Mouse (Mus musculus) layer of hippocampus, adult 8-10 months (tissue): ENCODE data around the gene Hcn3. TPM values are rescaled to one million over a fixed set of nuclear protein-coding genes. Genes with fewer than 3 reads are reported as not detected.

Experiments
- DNase-seq, 2 experiments: peaks; one replicate each; pipeline ENCODE4 v3.0.0; 2022; ENCODE audit warnings: low spot score in 2 of 2
- total RNA-seq, 4 experiments: library from RNA; stranded (reverse); gene quantifications; 2 replicates each; pipeline ENCODE4 v1.2.4; 2022

Gene Hcn3
- total RNA-seq, 4 experiments from 2014 or later: 13.3 to 15.2 (median 14.2) TPM

DNA sequence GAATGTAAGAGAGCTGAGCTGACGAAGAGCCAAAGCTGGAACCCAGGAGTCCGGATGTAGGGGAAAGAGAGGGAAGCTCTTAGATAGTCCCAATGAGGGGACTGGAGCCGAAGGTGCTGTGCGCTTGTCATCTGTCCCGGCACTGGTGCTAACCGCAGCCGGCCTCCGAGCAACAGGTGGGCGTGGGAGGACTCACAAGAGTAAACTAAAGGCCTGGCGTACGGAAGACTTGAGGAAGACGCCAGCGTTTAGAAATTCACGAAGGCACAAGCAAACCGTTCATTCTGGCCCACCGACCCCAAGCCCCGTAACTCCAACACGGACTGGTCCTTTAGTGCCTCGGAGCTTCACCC lies 58.6 kb downstream of the Hcn3 start:
- no peak for DNase-seq

DNA sequence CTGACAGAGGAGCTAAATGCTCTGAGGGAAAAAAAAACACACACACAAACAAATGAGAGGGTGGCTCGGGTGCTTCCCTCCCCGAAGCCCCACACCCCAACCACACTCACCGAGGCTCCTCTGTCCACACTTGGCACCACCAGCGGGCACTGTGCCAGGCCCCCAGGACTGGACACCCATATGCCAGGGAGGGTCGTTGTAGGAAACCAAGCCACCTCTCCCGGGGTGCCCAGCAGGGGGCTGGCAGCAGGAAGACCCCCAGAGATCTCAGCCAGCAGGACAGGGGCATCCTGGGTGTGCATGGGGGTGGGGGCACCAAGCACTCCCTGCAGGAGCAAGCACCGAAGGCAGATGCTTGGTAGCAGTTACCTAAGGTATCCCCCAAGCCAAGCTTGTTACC lies 59.2 kb downstream of the Hcn3 start, which contains the start of gene Gm43738:
TSS of gene Gm43738 (minus strand) at position 289 of the 400 bp plus-strand sequence.
- no peak for DNase-seq

Other genes with a start within 250 kb of the Hcn3 start
- 10 to 100 TPM; 21.0 to 26.2 (median 23.3) TPM for gene Msto1, start 246.2 kb downstream of the Hcn3 start, total RNA-seq
- gene Ash1l, start 209.6 kb downstream of the Hcn3 start, total RNA-seq: 10 to 100 TPM; 76.4 to 97.2 (median 89.0) TPM
- gene Dap3, start 209.0 kb downstream of the Hcn3 start, total RNA-seq: 100 to 1,000 TPM; 101 to 125 (median 112) TPM
- 100 to 1,000 TPM; 144 to 149 (median 146) TPM for gene Rusc1, start 66.9 kb downstream of the Hcn3 start, total RNA-seq
- gene Gm43738, start 59.1 kb downstream of the Hcn3 start, total RNA-seq: under 1 TPM in 1 of 4 experiments, not detected in 3; 0.18 TPM
- 100 to 1,000 TPM in 2 of 4 experiments, 10 to 100 TPM in 2; 84.1 to 119 (median 97.3) TPM for gene Fdps, start 58.2 kb downstream of the Hcn3 start, total RNA-seq
- under 1 TPM in 1 of 4 experiments, not detected in 3; 0.14 TPM for gene Pklr, start 24.1 kb downstream of the Hcn3 start, total RNA-seq
- 10 to 100 TPM; 44.5 to 54.1 (median 48.9) TPM for gene Clk2, start 4.6 kb upstream of the Hcn3 start, total RNA-seq
- gene Scamp3, start 17.3 kb upstream of the Hcn3 start, total RNA-seq: 10 to 100 TPM; 66.2 to 72.5 (median 69.1) TPM
- gene Fam189b, start 22.9 kb upstream of the Hcn3 start, total RNA-seq: 10 to 100 TPM; 52.6 to 54.5 (median 53.5) TPM
- 10 to 100 TPM; 62.1 to 75.2 (median 68.5) TPM for gene Gba, start 42.7 kb upstream of the Hcn3 start, total RNA-seq
- 10 to 100 TPM; 27.4 to 40.7 (median 35.3) TPM for gene Thbs3, start 55.0 kb upstream of the Hcn3 start, total RNA-seq
- 10 to 100 TPM; 85.4 to 96.0 (median 94.4) TPM for gene Mtx1, start 66.9 kb upstream of the Hcn3 start, total RNA-seq
- gene Muc1, start 68.9 kb upstream of the Hcn3 start, total RNA-seq: 1 to 10 TPM in 2 of 4 experiments, under 1 TPM in 2; 0.37 to 1.7 (median 1.2) TPM
- 10 to 100 TPM; 73.9 to 82.9 (median 79.4) TPM for gene Krtcap2, start 85.8 kb upstream of the Hcn3 start, total RNA-seq
- gene Trim46, start 86.1 kb upstream of the Hcn3 start, total RNA-seq: 10 to 100 TPM; 74.0 to 89.3 (median 80.2) TPM
- 10 to 100 TPM; 44.2 to 67.3 (median 61.7) TPM for gene Dpm3, start 99.2 kb upstream of the Hcn3 start, total RNA-seq
- 10 to 100 TPM; 51.8 to 69.9 (median 58.2) TPM for gene Slc50a1, start 110.4 kb upstream of the Hcn3 start, total RNA-seq
- 10 to 100 TPM in 2 of 4 experiments, 1 to 10 TPM in 2; 7.9 to 12.6 (median 10.5) TPM for gene Efna1, start 120.9 kb upstream of the Hcn3 start, total RNA-seq
- 10 to 100 TPM; 57.7 to 72.8 (median 60.8) TPM for gene Efna3, start 162.8 kb upstream of the Hcn3 start, total RNA-seq
- 1 to 10 TPM in 3 of 4 experiments, under 1 TPM in 1; 0.96 to 1.4 (median 1.1) TPM for gene Efna4, start 177.8 kb upstream of the Hcn3 start, total RNA-seq
- 100 to 1,000 TPM; 129 to 141 (median 137) TPM for gene Adam15, start 189.8 kb upstream of the Hcn3 start, total RNA-seq
- gene Dcst2, start 201.8 kb upstream of the Hcn3 start, total RNA-seq: under 1 TPM; 0.32 to 0.47 (median 0.39) TPM
- gene Dcst1, start 205.1 kb upstream of the Hcn3 start, total RNA-seq: under 1 TPM in 2 of 4 experiments, not detected in 2; 0.16 to 0.48 TPM
- 10 to 100 TPM; 12.6 to 18.7 (median 15.9) TPM for gene Zbtb7b, start 234.6 kb upstream of the Hcn3 start, total RNA-seq
- 1 to 10 TPM; 1.9 to 7.1 (median 4.3) TPM for gene Lenep, start 242.6 kb upstream of the Hcn3 start, total RNA-seq